Mouse (Mus musculus) erythroblast, embryonic 14.5 days (primary cell): Measurements from ENCODE around the gene L3mbtl4.

Experiments
- GATA1 ChIP-seq: IDR thresholded peaks from 2 replicates; pipeline ENCODE4 v1.6.1; 2012; ENCODE audit warnings: low read length, inconsistent platforms, mixed read lengths
- TAL1 ChIP-seq: IDR thresholded peaks from 3 replicates; pipeline ENCODE4 v1.6.1; 2012; ENCODE audit warnings: low read length, inconsistent platforms, mixed read lengths

DNA sequence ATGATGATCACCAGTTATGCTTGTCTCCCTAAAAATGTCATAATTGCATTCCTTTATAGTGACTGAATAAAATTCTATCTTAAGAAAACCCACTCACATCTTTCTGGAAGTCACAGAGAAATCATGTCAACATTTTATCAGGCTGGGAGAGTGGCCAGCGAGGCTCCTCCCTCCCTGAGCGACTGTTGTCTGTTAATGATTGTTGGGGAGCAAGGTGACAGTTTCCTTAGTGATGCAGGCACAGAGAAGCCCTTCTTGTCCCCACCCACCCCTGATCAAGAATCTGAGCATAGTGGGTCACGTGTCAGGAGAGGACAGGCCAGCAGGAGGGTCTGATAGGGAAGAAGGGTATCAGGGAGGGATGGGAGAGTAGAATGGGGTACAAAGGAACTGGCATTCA lies 59.8 kb downstream of the L3mbtl4 start:
- TF ChIP-seq GATA1 = no peak
- no peak for TF ChIP-seq TAL1
